Mouse (Mus musculus) liver, embryonic 13.5 days (tissue): Measurements from ENCODE around the gene Chchd4. TPM values are rescaled to one million over a fixed set of nuclear protein-coding genes. Genes with fewer than 3 reads are reported as not detected.
A peak's percentile ranks its signal among the peaks of the same experiment; 100 is the strongest.
"Not testable (repeated sequence)": the region's sequence is repeated elsewhere in the genome, so short reads cannot be mapped to it uniquely, and the experiment has no call there.

Experiments used
- ATAC-seq: fragments of 200-750 bp; cut with Nextera tagmentation; 2 replicates; pipeline ENCODE4 v1.8.0; 2017; ENCODE audit warnings: low read depth, mild to moderate bottlenecking, moderate number of reproducible peaks, moderate library complexity
- DNase-seq: peaks from one replicate; pipeline ENCODE4 v3.0.0; 2022
- H3K27ac ChIP-seq: fragments of 300-500 bp; sonication (generic); 2 replicates; pipeline ENCODE4 v1.5.1; 2015; ENCODE audit warnings: moderate library complexity, mild to moderate bottlenecking, inconsistent platforms
- H3K27me3 ChIP-seq: fragments of 300-500 bp; sonication (generic); 2 replicates; pipeline ENCODE4 v1.6.1; 2015; ENCODE audit warnings: mild to moderate bottlenecking, inconsistent platforms
- H3K36me3 ChIP-seq: fragments of 300-500 bp; sonication (generic); 2 replicates; pipeline ENCODE4 v1.6.1; 2015; ENCODE audit warnings: mild to moderate bottlenecking, inconsistent platforms
- H3K4me1 ChIP-seq: fragments of 300-500 bp; sonication (generic); replicated peaks from 2 replicates; pipeline ENCODE4 v1.6.1; 2015; ENCODE audit warnings: inconsistent platforms
- H3K4me2 ChIP-seq: fragments of 300-500 bp; sonication (generic); 2 replicates; pipeline ENCODE4 v1.6.1; 2015; ENCODE audit warnings: inconsistent platforms, mild to moderate bottlenecking, moderate library complexity
- H3K4me3 ChIP-seq: fragments of 300-500 bp; sonication (generic); replicated peaks from 2 replicates; pipeline ENCODE4 v1.5.1; 2015; ENCODE audit warnings: mild to moderate bottlenecking, inconsistent platforms
- H3K9ac ChIP-seq: fragments of 300-500 bp; sonication (generic); 2 replicates; pipeline ENCODE4 v1.6.1; 2015; ENCODE audit warnings: mild to moderate bottlenecking, inconsistent platforms
- H3K9me3 ChIP-seq: fragments of 300-500 bp; sonication (generic); replicated peaks from 2 replicates; pipeline ENCODE4 v1.6.1; 2016; ENCODE audit warnings: inconsistent platforms
- WGBS: fragments of 180-500 bp; shearing (Covaris S2); methylation state at CpG from one replicate; pipeline ENCODE4 v1.1.7; 2015; ENCODE audit not compliant: insufficient replicate concordance; 5-methylcytosine and 5-hydroxymethylcytosine counted together
- polyA plus RNA-seq: library from polyadenylated mRNA; unstranded; fragments of >200 nt; fragmentation: Nextera tagmentation; extraction: Ambion mirVana; gene quantifications from 2 replicates; pipeline ENCODE4 v1.2.1, GENCODE M21; 2015

Chchd4 gene
- polyA plus RNA-seq, 1 experiment from 2014 or later: 24.0 TPM

GRCm38 (mm10) chr6:91472319-91472718 is 1.0 kb downstream of the Chchd4 start:
- Histone ChIP-seq H3K27ac (peak overlapping the region; percentile 87), H3K9ac (peak overlapping the region; percentile 93), H3K27me3 (no peaks in the 10 kb centered on the region), H3K4me1 (peaks cover 53% of the 10 kb centered on the region), H3K4me2 (peak overlapping the region; percentile 95), H3K36me3 (peaks cover 37% of the 10 kb centered on the region), H3K9me3 (no peaks in the 10 kb centered on the region), H3K4me3 (peak overlapping the region; percentile 92)
- ATAC-seq (no peak), DNase-seq (peak; percentile 13)
- WGBS: 4% methylated on average over 6 of the region's 6 CpGs

GRCm38 (mm10) chr6:91471427-91471826 is 1.9 kb downstream of the Chchd4 start:
- peak overlapping the region; percentile 95 for H3K4me2 ChIP-seq

DNA sequence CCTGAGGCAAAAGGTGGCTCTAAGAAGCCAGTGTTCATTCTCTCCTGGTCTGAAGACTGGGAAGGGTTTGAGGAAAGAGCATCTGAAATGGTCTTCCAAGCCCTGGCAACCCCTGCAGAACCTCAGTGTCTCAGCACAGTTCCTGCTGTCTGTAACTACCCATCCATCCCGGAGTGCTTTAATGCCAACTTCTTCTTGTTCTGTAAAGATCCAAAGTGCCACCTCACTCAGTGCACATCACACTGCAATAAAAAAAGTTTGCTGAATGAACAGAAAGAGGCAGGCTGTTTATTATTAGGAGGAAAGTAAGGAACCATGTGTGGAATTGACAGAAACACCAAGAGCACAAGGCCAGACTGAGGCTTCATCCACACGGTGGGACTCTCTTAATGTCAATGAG is 2.6 kb downstream of the Chchd4 start:
- Histone ChIP-seq H3K36me3 (peaks cover 49% of the 10 kb centered on the region), H3K9me3 (no peaks in the 10 kb centered on the region), H3K4me3 (no peak overlapping the region), H3K4me2 (0 out of 2 replicates have a peak overlapping the region, but pooled peaks have one; percentile 2), H3K27ac (no peak overlapping the region), H3K9ac (peak overlapping the region; percentile 29; the same call in 1 of the 2 replicates), H3K27me3 (no peaks in the 10 kb centered on the region), H3K4me1 (peaks cover 48% of the 10 kb centered on the region)
- DNase-seq (no peak), ATAC-seq (no peak)
- 81% methylated on average over 2 of the region's 2 CpGs for WGBS

More at GRCm38 (mm10) chr6:91471427-91471826, 1.9 kb downstream of the Chchd4 start:
- H3K27me3 ChIP-seq, H3K9me3 ChIP-seq, ATAC-seq, DNase-seq: not testable (repeated sequence)
- Histone ChIP-seq H3K9ac (peak overlapping the region; percentile 93), H3K4me3 (peak overlapping the region; percentile 92), H3K27ac (peak overlapping the region; percentile 87; the same call in 1 of the 2 replicates), H3K36me3 (peaks cover 43% of the 10 kb centered on the region), H3K4me1 (peaks cover 52% of the 10 kb centered on the region)
- WGBS: 84% methylated on average over 3 of the region's 3 CpGs

DNA sequence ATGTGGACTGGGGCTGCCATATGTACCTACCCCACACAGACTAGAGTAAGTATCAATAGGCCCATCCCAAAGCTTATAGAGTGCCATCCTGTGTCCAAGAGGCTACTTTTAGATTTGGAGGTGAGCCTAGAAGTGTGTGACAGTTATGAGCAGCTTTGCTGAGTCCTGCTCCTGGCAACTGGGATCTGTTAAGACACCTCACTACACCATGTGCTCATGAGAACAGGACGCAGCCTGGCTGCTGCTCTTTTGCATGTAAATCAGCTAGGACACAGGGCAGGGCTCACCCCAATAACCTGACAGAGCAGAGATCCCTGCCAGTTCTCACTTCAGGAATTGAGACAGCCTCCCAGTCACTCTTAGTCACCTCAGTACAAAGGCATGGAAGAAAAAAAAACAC is 6.2 kb downstream of the Chchd4 start:
- Histone ChIP-seq H3K27ac (no peak overlapping the region), H3K4me3 (no peak overlapping the region), H3K4me2 (no peak overlapping the region), H3K36me3 (peaks cover 79% of the 10 kb centered on the region), H3K4me1 (peaks cover 23% of the 10 kb centered on the region), H3K9ac (no peak overlapping the region), H3K9me3 (no peaks in the 10 kb centered on the region), H3K27me3 (no peaks in the 10 kb centered on the region)
- no peak for ATAC-seq
- WGBS: 63% methylated on average over 1 of the region's 1 CpGs
- no peak for DNase-seq

DNA sequence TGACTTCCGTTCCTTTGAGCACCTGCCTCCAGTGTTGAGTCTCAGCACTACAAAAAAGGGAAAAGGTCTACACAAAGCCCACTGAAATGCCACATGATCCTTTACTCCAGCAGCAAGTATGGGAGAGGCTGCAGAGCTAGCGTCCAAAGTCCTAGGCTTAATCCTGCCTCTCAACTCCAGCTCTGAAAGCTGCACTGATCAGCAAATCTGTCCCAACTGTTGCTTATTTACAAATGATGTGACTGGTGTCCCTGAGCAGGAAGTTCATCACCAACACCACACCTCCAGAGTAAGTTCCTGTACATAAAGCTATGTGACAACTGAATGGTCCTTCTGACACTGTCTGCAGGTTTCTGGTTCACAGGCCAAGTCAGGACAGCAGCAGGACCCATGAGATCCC is 7.6 kb downstream of the Chchd4 start:
- Histone ChIP-seq H3K9me3 (no peaks in the 10 kb centered on the region), H3K4me1 (peaks cover 12% of the 10 kb centered on the region), H3K9ac (no peak overlapping the region), H3K36me3 (peaks cover 75% of the 10 kb centered on the region), H3K4me3 (no peak overlapping the region), H3K27ac (no peak overlapping the region), H3K27me3 (no peaks in the 10 kb centered on the region), H3K4me2 (no peak overlapping the region)
- ATAC-seq: peak; percentile 22; the same call in 1 of the 2 replicates
- DNase-seq: no peak
- WGBS: 71% methylated on average over 2 of the region's 2 CpGs

GRCm38 (mm10) chr6:91459471-91459870 is 13.9 kb downstream of the Chchd4 start:
- H3K27ac ChIP-seq: no peak overlapping the region
- WGBS: 53% methylated on average over 1 of the region's 1 CpGs
- ATAC-seq: no peak

GRCm38 (mm10) chr6:91454546-91454945 is 18.8 kb downstream of the Chchd4 start:
- H3K9ac ChIP-seq: no peak overlapping the region
- 0 out of 2 replicates have a peak, but pooled peaks cover 2% of the 10 kb centered on the region for H3K27me3 ChIP-seq
- H3K4me2 ChIP-seq: no peak overlapping the region
- no peaks in the 10 kb centered on the region for H3K9me3 ChIP-seq
- DNase-seq: no peak
- H3K27ac ChIP-seq: no peak overlapping the region
- H3K4me3 ChIP-seq: no peak overlapping the region
- peaks cover 9% of the 10 kb centered on the region for H3K4me1 ChIP-seq
- ATAC-seq: no peak
- H3K36me3 ChIP-seq: no peaks in the 10 kb centered on the region
- WGBS: 54% methylated on average over 5 of the region's 5 CpGs

More at GRCm38 (mm10) chr6:91459471-91459870, 13.9 kb downstream of the Chchd4 start:
- H3K4me1 ChIP-seq: no peaks in the 10 kb centered on the region
- no peak overlapping the region for H3K4me3 ChIP-seq
- H3K36me3 ChIP-seq: peaks cover 18% of the 10 kb centered on the region
- DNase-seq: no peak
- no peaks in the 10 kb centered on the region for H3K9me3 ChIP-seq
- no peak overlapping the region for H3K4me2 ChIP-seq
- no peak overlapping the region for H3K9ac ChIP-seq
- 0 out of 2 replicates have a peak, but pooled peaks cover 2% of the 10 kb centered on the region for H3K27me3 ChIP-seq

DNA sequence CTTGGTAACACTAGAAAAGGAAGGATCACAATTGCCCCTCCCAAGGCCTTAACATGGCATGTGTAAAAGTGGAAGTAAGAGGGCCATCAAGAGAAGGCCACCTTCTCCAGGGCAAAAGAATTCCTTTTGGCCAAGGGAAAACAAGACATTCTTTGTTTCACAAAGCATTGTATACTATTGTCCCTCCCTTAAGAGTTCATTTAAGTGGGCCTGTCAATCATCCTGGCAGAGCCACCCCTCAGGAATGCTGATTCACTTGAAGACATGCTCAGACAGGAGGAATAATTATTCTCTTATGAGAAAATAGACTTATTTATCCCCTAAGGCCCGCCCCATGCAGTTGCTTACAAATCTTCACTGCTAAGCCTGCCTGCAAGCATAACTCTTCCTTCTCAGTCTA is 21.3 kb downstream of the Chchd4 start:
- H3K9me3 ChIP-seq: no peaks in the 10 kb centered on the region
- no peaks in the 10 kb centered on the region for H3K36me3 ChIP-seq
- no peak overlapping the region for H3K4me2 ChIP-seq
- no peak overlapping the region for H3K9ac ChIP-seq
- 40% methylated on average over 1 of the region's 1 CpGs for WGBS
- DNase-seq: no peak
- H3K4me1 ChIP-seq: peaks cover 18% of the 10 kb centered on the region
- no peak for ATAC-seq
- no peak overlapping the region for H3K27ac ChIP-seq
- H3K4me3 ChIP-seq: no peak overlapping the region
- H3K27me3 ChIP-seq: no peaks in the 10 kb centered on the region

DNA sequence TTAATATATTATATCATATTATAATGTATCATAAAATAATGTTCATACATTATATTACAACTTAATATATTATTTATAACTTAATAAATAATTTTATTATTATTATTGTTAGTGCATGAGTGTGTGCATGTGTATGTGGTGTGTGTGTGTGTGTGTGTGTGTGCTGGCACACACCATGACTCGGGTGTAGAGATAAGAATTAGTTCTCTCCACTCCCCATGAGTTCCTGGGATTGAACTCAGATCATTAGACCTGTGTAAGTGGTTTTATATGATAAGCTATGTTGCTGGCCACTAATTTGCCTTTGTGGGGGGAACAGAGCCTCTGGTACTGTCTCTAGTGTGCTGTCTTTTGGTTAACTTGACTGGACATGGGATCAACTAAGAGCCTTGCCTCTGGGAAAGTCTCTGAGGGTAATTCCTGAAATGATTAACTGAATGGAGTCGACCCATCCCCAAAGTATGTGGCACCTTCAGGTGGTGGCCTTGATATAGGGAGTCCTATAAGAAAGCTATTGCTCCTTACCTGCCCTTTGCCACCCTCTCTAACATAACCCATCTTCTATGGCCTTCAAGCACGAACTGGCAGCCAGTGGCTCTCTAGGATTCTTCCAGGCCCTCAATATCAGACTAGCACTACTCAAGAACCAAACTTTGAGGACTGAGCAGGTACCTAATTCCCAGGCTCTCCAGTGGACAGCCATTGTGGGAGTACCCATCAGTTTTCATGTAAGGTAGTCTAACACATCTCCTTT is 23.7 kb downstream of the Chchd4 start:
- no peak for DNase-seq
- ATAC-seq: peak; percentile 94
- Histone ChIP-seq H3K27me3 (peaks cover 7% of the 10 kb centered on the region; the same call in 1 of the 2 replicates), H3K4me2 (peak overlapping the region; percentile 30), H3K4me3 (no peak overlapping the region), H3K27ac (peak overlapping the region; percentile 54), H3K9me3 (no peaks in the 10 kb centered on the region), H3K9ac (0 out of 2 replicates have a peak overlapping the region, but pooled peaks have one; percentile 23), H3K36me3 (no peaks in the 10 kb centered on the region), H3K4me1 (peaks cover 18% of the 10 kb centered on the region)
- WGBS: 30% methylated on average over 3 of the region's 3 CpGs

DNA sequence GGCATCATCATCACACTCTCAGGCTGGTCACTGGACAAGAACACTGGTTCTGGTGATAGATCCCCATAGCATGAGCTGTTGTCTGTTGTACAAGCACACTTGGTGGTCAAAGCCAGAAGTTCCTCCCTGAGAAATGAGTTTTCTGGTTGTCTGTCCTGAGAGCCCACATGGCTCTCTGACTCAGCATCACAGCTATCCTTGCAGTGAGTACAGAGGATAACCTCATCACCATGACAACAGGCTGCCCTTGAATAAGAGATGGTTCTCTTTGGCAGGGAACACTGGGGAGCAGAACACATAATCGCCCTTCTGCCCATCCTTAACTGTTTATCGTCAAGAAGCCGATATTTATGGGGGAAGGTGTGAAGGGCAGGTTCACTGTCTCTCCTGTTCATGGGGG is 28.0 kb downstream of the Chchd4 start:
- Histone ChIP-seq H3K4me2 (no peak overlapping the region), H3K4me3 (no peak overlapping the region), H3K27me3 (peaks cover 7% of the 10 kb centered on the region; the same call in 1 of the 2 replicates), H3K4me1 (peaks cover 35% of the 10 kb centered on the region), H3K9me3 (no peaks in the 10 kb centered on the region), H3K36me3 (no peaks in the 10 kb centered on the region), H3K9ac (no peak overlapping the region), H3K27ac (no peak overlapping the region)
- WGBS: 64% methylated on average over 3 of the region's 3 CpGs
- no peak for ATAC-seq
- DNase-seq: no peak

DNA sequence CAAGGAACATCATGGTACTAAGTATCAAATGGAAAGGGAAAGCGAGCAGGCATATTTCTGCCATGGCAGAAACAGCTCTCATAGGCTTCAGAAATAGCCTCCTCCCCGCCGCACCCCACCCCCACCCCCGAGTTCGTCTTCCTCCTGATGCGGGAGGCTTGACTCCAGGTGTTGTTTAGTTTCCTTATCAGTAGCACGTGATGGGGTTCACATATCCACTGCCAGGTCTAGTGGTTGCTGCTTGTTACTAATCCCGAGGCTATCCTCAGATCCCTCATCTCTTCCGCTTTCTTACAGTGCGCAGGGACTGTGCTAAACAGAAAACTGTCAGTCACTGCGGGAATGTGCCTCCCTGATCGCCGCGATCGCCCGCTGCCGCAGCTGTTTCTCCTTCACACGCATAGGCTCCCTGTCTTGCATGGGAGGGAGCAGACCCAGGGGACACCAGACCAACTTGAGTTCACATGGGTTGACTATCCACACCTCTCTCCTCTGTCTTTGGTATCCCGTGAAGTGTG is 32.1 kb downstream of the Chchd4 start:
- peak overlapping the region; percentile 72 for H3K4me3 ChIP-seq
- no peaks in the 10 kb centered on the region for H3K9me3 ChIP-seq
- H3K27ac ChIP-seq: peak overlapping the region; percentile 73
- H3K4me1 ChIP-seq: peaks cover 24% of the 10 kb centered on the region
- H3K27me3 ChIP-seq: peaks cover 31% of the 10 kb centered on the region
- peak overlapping the region; percentile 86 for H3K4me2 ChIP-seq
- ATAC-seq (peak; percentile 60), DNase-seq (peak; percentile 37)
- no peaks in the 10 kb centered on the region for H3K36me3 ChIP-seq
- peak overlapping the region; percentile 77 for H3K9ac ChIP-seq
- 2% methylated on average over 19 of the region's 19 CpGs for WGBS
